Mouse (Mus musculus) testis, adult 2 months (tissue): ENCODE results near the gene Tmem171. TPM values are rescaled to one million over a fixed set of nuclear protein-coding genes. Genes with fewer than 3 reads are reported as not detected.

Experiments used
- H3K27ac ChIP-seq: fragments of 200-500 bp; 2 replicates; pipeline ENCODE4 v1.5.1; 2012; ENCODE audit warnings: low read depth, low read length; ENCODE audit not compliant: control insufficient read depth, insufficient read depth
- H3K27me3 ChIP-seq: fragments of 200-500 bp; 2 replicates; pipeline ENCODE4 v1.6.1; 2012; ENCODE audit warnings: mild to moderate bottlenecking, low read length, moderate library complexity; ENCODE audit not compliant: control insufficient read depth, insufficient read depth
- H3K36me3 ChIP-seq: fragments of 200-500 bp; 2 replicates; pipeline ENCODE4 v1.6.1; 2012; ENCODE audit warnings: mild to moderate bottlenecking, low read length; ENCODE audit not compliant: control insufficient read depth, insufficient read depth
- H3K4me1 ChIP-seq: fragments of 200-500 bp; 2 replicates; pipeline ENCODE4 v1.6.1; 2012; ENCODE audit warnings: low read length; ENCODE audit not compliant: control insufficient read depth, insufficient read depth
- H3K4me3 ChIP-seq: fragments of 200-500 bp; 2 replicates; pipeline ENCODE4 v1.5.1; 2012; ENCODE audit warnings: low read depth, mild to moderate bottlenecking, low read length, moderate library complexity, mixed read lengths; ENCODE audit not compliant: control insufficient read depth
- CTCF ChIP-seq: fragments of 200-500 bp; IDR thresholded peaks from 2 replicates; pipeline ENCODE4 v1.5.1; 2012; ENCODE audit warnings: low read depth, mild to moderate bottlenecking, inconsistent platforms, low read length, moderate library complexity; ENCODE audit not compliant: control insufficient read depth, insufficient read depth, insufficient replicate concordance
- POLR2A ChIP-seq: fragments of 200-500 bp; IDR thresholded peaks from 2 replicates; pipeline ENCODE4 v1.6.1; 2012; ENCODE audit warnings: low read depth, mild to moderate bottlenecking, inconsistent platforms, low read length, moderate library complexity; ENCODE audit not compliant: control insufficient read depth
- polyA plus RNA-seq: library from polyadenylated mRNA; depleted of rRNA; stranded (reverse); fragments of >200 nt; gene quantifications from 2 replicates; pipeline ENCODE4 v1.2.3, GENCODE M21; 2012

The Tmem171 gene
- polyA plus RNA-seq, 1 experiment = 0.35 TPM

DNA sequence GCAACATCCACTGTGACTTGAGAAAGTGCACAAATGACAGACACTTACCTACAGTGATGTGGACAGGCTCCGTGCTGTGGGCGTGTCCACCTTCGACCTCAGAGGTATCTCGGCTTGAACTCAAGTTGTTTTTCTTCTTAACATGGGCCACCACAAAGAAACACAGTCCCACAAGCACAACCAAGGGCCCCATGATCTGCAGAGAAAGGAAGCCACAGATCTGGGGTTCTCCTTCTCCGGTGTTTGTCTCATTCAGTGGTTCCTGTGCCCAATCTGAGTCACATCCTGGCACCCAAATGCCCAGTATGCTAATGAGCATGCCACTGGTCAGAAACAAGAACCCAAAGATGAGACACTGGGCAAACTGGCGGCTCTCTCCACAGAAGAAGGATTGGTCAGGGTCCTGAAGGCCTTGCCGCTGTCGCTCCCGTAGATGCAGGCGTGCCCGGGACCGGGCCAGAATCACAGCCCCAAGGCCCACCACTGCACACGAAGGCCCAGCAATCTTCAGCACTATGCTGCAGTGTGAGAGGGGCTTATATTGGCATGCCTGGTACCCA, 2.6 kb downstream of the Tmem171 start:
- peaks cover 2% of the 10 kb centered on the region; the same call in 1 of the 2 replicates for H3K4me1 ChIP-seq
- H3K36me3 ChIP-seq = no peaks in the 10 kb centered on the region
- H3K27ac ChIP-seq = no peak overlapping the region
- TF ChIP-seq POLR2A = no peak
- TF ChIP-seq CTCF = no peak
- H3K27me3 ChIP-seq = no peaks in the 10 kb centered on the region
- no peak overlapping the region for H3K4me3 ChIP-seq

DNA sequence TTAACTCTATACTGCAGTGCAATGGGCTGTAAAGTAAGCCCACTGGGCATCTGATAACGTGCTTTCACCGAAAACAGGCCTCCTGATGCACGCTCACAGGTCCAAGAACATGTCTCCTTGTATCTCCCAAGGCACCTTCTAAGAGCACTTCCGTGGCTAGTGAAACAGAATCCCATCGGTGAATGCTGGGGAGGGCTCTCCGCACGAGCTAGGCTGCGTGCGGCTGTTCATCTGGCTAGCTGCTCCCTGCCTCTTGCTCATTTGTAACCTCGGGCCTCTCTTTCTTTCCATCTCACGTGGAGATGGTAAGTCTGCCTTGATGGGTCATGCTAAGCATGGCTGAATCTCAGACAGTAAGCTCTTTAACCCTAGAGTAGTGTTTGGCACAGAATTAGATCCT, 3.7 kb downstream of the Tmem171 start:
- no peak overlapping the region for H3K4me3 ChIP-seq
- H3K27me3 ChIP-seq = no peaks in the 10 kb centered on the region

DNA sequence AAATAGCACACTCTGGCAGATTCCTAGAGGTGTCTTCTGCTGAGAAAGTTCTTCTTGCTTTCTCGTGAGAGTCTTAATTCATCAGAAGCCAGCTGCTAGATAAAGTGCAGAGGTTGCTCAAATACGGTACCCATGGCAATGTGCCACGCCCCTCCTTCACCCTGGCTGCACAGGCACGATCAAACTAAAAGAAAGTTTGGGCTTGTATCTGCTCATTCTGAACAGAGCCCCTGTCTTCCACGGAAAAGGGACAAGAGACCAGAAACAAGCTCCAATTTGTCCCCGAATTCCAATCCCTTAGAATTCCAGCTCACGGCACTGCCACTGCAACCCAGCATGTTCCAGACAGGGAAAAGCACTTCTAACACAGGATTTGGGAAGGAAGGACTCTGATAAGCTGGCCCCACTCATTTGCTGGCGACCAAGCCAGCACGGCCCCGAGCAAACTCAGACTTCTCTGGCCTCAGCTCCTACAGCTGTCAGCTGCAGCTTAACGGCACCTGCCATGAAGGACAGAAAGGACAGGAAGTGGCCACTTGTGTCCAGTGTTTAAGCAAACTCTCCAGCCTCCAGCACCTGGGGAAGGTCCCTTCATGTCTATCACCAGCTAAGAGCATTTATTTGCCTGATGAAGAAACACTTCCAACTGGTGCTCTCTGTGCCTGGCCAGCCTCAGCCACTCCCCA, 4.9 kb downstream of the Tmem171 start:
- no peaks in the 10 kb centered on the region for H3K36me3 ChIP-seq
- H3K27ac ChIP-seq = no peak overlapping the region

More for the DNA sequence above, 3.7 kb downstream of the Tmem171 start:
- Histone ChIP-seq H3K27ac (no peak overlapping the region), H3K4me1 (peaks cover 2% of the 10 kb centered on the region; the same call in 1 of the 2 replicates), H3K36me3 (no peaks in the 10 kb centered on the region)
- TF ChIP-seq CTCF (no peak), POLR2A (no peak)

DNA sequence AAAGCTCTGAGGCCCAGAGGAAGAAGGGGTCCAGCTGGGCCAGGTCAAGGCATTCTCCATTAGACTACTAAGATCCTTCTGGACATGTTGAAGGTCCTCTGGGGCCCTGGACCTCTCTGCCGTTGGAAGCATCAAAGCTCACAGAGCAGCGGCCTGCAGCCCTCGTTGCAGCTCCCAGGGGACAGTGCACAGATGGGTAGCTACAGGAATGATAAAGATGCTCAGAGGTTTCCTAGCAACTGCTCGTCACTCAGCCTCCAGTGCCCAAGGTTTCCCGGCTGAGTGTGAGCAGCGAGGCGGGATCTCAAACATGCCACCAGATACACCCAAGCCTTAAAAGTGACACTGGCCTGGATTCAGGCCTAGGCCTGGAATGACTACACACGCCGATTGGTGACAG, 6.7 kb downstream of the Tmem171 start:
- H3K4me3 ChIP-seq = no peak overlapping the region
- no peaks in the 10 kb centered on the region for H3K27me3 ChIP-seq
- H3K36me3 ChIP-seq = no peaks in the 10 kb centered on the region
- no peaks in the 10 kb centered on the region for H3K4me1 ChIP-seq
- TF ChIP-seq POLR2A (no peak), CTCF (no peak)
- H3K27ac ChIP-seq = no peak overlapping the region

More for the DNA sequence above, 4.9 kb downstream of the Tmem171 start:
- Histone ChIP-seq H3K4me3 (no peak overlapping the region), H3K4me1 (peaks cover 2% of the 10 kb centered on the region; the same call in 1 of the 2 replicates), H3K27me3 (no peaks in the 10 kb centered on the region)
- TF ChIP-seq POLR2A (no peak), CTCF (no peak)

DNA sequence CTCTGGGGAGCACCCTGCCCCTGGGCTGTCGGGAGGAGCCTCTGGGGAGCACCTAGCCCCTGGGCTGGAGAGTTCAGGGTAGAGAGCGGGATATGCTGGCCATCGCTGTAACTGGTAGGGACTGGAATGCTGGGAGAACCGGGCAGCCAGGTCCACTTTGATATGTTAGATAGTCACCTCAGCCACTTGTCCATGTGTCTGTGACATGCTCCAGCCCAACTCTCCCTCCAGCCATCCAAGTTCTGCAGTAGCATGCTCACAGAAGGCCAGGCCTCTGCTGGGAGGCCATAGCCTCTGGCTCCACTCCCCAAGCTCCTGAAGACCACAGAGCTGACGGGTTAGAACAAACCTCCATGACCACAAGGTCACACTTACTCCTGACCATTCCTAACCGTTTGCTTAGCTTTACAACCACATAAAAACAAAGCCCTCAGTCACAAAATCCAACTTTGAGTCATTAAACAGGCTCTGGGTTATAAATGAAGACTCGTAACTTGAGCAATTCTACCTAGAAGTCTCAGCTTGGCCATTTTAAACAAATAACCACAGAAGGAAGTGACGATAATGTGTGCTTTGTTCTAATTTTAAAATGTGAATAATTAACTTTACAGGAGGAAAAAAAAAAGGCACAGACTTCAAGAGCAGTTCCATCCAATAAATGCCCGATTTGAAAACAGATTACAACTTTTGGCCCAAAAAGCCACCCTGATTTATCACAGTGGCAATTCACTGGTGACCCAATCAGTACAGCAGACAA, 10.3 kb downstream of the Tmem171 start:
- H3K27ac ChIP-seq = no peak overlapping the region

DNA sequence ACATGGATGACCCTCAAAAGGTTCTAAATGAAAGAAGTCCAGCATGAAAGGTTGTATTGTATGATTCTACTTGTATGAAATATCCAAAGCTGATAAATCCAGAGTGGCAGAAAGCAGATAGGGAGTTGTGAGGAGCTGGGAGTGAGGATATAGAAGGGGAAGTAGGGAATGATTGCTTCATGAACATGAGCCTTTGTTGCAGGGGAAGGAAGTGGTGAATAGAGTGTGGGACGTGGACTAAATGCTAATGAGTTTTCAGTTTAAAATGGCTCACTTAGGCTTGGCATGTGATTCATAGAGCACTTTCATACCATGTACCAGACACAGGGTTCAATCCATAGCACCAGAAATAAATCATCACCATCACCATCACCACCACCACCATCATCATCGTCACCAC, 11.2 kb downstream of the Tmem171 start:
- TF ChIP-seq POLR2A (no peak), CTCF (no peak)
- Histone ChIP-seq H3K27ac (no peak overlapping the region), H3K27me3 (no peaks in the 10 kb centered on the region), H3K4me1 (no peaks in the 10 kb centered on the region), H3K4me3 (no peak overlapping the region), H3K36me3 (no peaks in the 10 kb centered on the region)

More for the DNA sequence above, 10.3 kb downstream of the Tmem171 start:
- no peaks in the 10 kb centered on the region for H3K4me1 ChIP-seq
- H3K4me3 ChIP-seq = no peak overlapping the region
- no peaks in the 10 kb centered on the region for H3K36me3 ChIP-seq
- H3K27me3 ChIP-seq = no peaks in the 10 kb centered on the region
- TF ChIP-seq CTCF = no peak
- no peak for TF ChIP-seq POLR2A

DNA sequence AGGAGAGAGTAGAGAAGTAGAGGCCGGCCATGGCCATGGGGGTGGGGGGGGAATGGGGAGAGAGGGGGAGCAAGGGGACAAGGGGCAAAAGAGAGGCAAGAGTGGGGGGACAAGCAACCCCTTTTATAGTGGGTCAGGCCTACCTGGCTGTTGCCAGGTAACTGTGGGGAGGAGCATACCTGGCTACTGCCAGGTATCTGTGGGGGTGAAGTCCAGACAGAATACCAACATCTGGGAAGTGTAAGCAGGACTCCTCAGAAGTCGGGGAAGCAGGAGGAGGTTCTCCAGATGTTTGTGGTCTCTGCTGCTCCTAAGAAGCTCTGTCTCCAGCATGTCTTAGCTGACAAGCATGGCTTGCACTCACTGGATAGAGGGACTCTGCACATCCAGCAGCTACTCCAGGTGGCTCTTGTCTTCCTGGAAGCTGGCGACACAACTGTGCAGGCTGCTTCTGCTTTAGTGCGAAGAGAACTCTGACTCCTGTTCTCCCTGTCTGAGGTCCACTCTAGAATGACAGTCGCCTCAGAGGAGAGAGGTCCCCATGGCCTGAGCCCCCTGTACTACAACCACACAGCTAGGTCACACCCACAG, 14.1 kb downstream of the Tmem171 start:
- TF ChIP-seq CTCF (no peak), POLR2A (no peak)
- no peak overlapping the region for H3K27ac ChIP-seq
- no peaks in the 10 kb centered on the region for H3K4me1 ChIP-seq
- H3K4me3 ChIP-seq = no peak overlapping the region
- no peaks in the 10 kb centered on the region for H3K27me3 ChIP-seq
- no peaks in the 10 kb centered on the region for H3K36me3 ChIP-seq
